Mouse (Mus musculus): Measurements from ENCODE around the gene Myl12a. TPM values are rescaled to one million over a fixed set of nuclear protein-coding genes. Genes with fewer than 3 reads are reported as not detected.
A peak's percentile ranks its signal among the peaks of the same experiment; 100 is the strongest.
"Not testable (repeated sequence)": the region's sequence is repeated elsewhere in the genome, so short reads cannot be mapped to it uniquely, and the experiment has no call there.

Myl12a gene
- polyA plus RNA-seq, 1 experiment from 2014 or later, result 852 TPM

DNA sequence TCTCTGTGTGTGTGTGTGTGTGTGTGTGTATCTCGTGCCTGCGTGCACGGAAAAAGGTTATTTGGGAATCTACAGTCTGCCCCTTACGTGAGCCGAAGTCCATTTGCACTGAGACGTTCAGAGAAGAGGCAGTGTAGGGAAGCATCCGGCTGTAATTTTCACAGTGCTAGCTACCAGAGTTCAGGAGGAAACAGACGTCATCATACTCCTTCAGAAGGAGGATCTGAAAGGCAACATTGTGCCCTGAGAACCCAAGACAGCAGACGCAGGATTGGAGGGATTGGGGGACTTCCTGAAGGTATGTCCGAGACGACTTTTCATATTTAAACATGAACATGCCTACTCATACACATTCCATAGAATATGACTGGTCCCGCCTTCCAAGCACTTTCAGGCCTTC, 35.0 kb downstream of the Myl12a start:
- no peak for ATAC-seq (replicated peaks; ENCODE audit: low FRiP score, low read depth)
- Histone ChIP-seq H3K27ac (no peak overlapping the region), H3K4me3 (replicated peaks; ENCODE audit: low read depth, low read length) (no peak overlapping the region), H3K9ac (ENCODE audit: low read depth, low read length) (no peak overlapping the region), H3K9me3 (replicated peaks; ENCODE audit: low read length) (no peaks in the 10 kb centered on the region), H3K27me3 (ENCODE audit: insufficient read depth, low read length) (no peaks in the 10 kb centered on the region), H3K4me1 (replicated peaks; ENCODE audit: insufficient read depth, low read length) (0 out of 2 replicates have a peak, but pooled peaks cover 4% of the 10 kb centered on the region), H3K36me3 (ENCODE audit: insufficient read depth, low read length) (no peaks in the 10 kb centered on the region), H3K4me2 (ENCODE audit: low read length) (no peak overlapping the region)
- no peak for DNase-seq (ENCODE audit: low spot score)
- no peak for TF ChIP-seq CTCF (IDR thresholded peaks at IDR 0.05; ENCODE audit: low read depth)
- 57% methylated on average over 12 of the region's 12 CpGs for WGBS

- Histone ChIP-seq H3K9ac (ENCODE audit: low read depth, low read length) (no peak overlapping the region), H3K4me2 (ENCODE audit: low read length) (no peak overlapping the region), H3K27ac (no peak overlapping the region), H3K27me3 (ENCODE audit: insufficient read depth, low read length) (no peaks in the 10 kb centered on the region), H3K4me3 (replicated peaks; ENCODE audit: low read depth, low read length) (no peak overlapping the region), H3K36me3 (ENCODE audit: insufficient read depth, low read length) (no peaks in the 10 kb centered on the region), H3K4me1 (replicated peaks; ENCODE audit: insufficient read depth, low read length) (0 out of 2 replicates have a peak, but pooled peaks cover 4% of the 10 kb centered on the region), H3K9me3 (replicated peaks; ENCODE audit: low read length) (no peaks in the 10 kb centered on the region)
- ATAC-seq (replicated peaks; ENCODE audit: low FRiP score, low read depth), result no peak
- no peak; the same call in 1 of the 2 replicates for TF ChIP-seq CTCF (IDR thresholded peaks at IDR 0.05; ENCODE audit: low read depth)
- DNase-seq (ENCODE audit: low spot score), result peak; percentile 44
- 41% methylated on average over 9 of the region's 9 CpGs for WGBS
Observed at GRCm38 (mm10) chr17:70967191-70967590, 35.5 kb downstream of the Myl12a start.

- ATAC-seq (replicated peaks; ENCODE audit: low FRiP score, low read depth), result no peak
- Histone ChIP-seq H3K27me3 (ENCODE audit: insufficient read depth, low read length) (no peaks in the 10 kb centered on the region), H3K36me3 (ENCODE audit: insufficient read depth, low read length) (no peaks in the 10 kb centered on the region), H3K9me3 (replicated peaks; ENCODE audit: low read length) (no peaks in the 10 kb centered on the region), H3K4me1 (replicated peaks; ENCODE audit: insufficient read depth, low read length) (0 out of 2 replicates have a peak, but pooled peaks cover 4% of the 10 kb centered on the region), H3K9ac (ENCODE audit: low read depth, low read length) (no peak overlapping the region), H3K4me3 (replicated peaks; ENCODE audit: low read depth, low read length) (no peak overlapping the region), H3K27ac (no peak overlapping the region), H3K4me2 (ENCODE audit: low read length) (no peak overlapping the region)
- no peak for DNase-seq (ENCODE audit: low spot score)
- TF ChIP-seq CTCF (IDR thresholded peaks at IDR 0.05; ENCODE audit: low read depth), result no peak
- 69% methylated on average over 7 of the region's 7 CpGs for WGBS
Observed at GRCm38 (mm10) chr17:70966126-70966525, 36.6 kb downstream of the Myl12a start.

- WGBS, result 79% methylated on average over 2 of the region's 2 CpGs
Observed at GRCm38 (mm10) chr17:70965281-70965680, 37.4 kb downstream of the Myl12a start.

GRCm38 (mm10) chr17:70963546-70963945, 39.1 kb downstream of the Myl12a start:
- not testable (repeated sequence) for H3K27me3 ChIP-seq (ENCODE audit: insufficient read depth, low read length); H3K4me3 ChIP-seq (replicated peaks; ENCODE audit: low read depth, low read length); H3K27ac ChIP-seq; H3K9me3 ChIP-seq (replicated peaks; ENCODE audit: low read length); H3K4me1 ChIP-seq (replicated peaks; ENCODE audit: insufficient read depth, low read length); H3K36me3 ChIP-seq (ENCODE audit: insufficient read depth, low read length); H3K4me2 ChIP-seq (ENCODE audit: low read length); H3K9ac ChIP-seq (ENCODE audit: low read depth, low read length)
- ATAC-seq (replicated peaks; ENCODE audit: low FRiP score, low read depth), result peak; percentile 100
- WGBS, result 77% methylated on average over 13 of the region's 13 CpGs
- peak; percentile 73 for DNase-seq (ENCODE audit: low spot score)

More at GRCm38 (mm10) chr17:70965281-70965680, 37.4 kb downstream of the Myl12a start:
- Histone ChIP-seq H3K36me3 (ENCODE audit: insufficient read depth, low read length) (no peaks in the 10 kb centered on the region), H3K9ac (ENCODE audit: low read depth, low read length) (no peak overlapping the region), H3K4me3 (replicated peaks; ENCODE audit: low read depth, low read length) (no peak overlapping the region), H3K4me1 (replicated peaks; ENCODE audit: insufficient read depth, low read length) (0 out of 2 replicates have a peak, but pooled peaks cover 4% of the 10 kb centered on the region), H3K27ac (no peak overlapping the region), H3K4me2 (ENCODE audit: low read length) (no peak overlapping the region), H3K9me3 (replicated peaks; ENCODE audit: low read length) (no peaks in the 10 kb centered on the region), H3K27me3 (ENCODE audit: insufficient read depth, low read length) (no peaks in the 10 kb centered on the region)
- TF ChIP-seq CTCF (IDR thresholded peaks at IDR 0.05; ENCODE audit: low read depth), result no peak
- DNase-seq (ENCODE audit: low spot score), result no peak
- no peak for ATAC-seq (replicated peaks; ENCODE audit: low FRiP score, low read depth)

DNA sequence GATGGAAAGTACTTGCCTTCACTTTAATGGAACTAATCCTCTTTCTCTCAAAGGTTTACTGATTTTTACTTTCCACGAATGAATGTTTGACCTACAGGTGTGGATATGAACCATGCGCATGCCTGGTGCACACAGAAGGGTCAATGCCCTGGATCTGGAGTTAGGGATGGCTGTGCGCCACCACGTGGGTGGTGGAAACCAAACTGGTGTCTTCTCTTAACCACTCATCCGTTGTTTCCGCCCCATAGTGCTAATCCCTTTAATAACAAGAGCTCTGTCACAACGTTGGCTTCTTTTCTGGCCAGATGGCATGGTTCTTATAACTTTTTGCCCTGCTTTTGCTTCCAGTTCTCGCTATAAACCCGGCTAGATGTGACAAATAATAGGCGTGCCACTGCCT, 51.4 kb downstream of the Myl12a start:
- Histone ChIP-seq H3K4me1 (replicated peaks; ENCODE audit: insufficient read depth, low read length) (no peaks in the 10 kb centered on the region), H3K27ac (no peak overlapping the region), H3K4me3 (replicated peaks; ENCODE audit: low read depth, low read length) (no peak overlapping the region), H3K4me2 (ENCODE audit: low read length) (no peak overlapping the region), H3K27me3 (ENCODE audit: insufficient read depth, low read length) (no peaks in the 10 kb centered on the region), H3K9me3 (replicated peaks; ENCODE audit: low read length) (no peaks in the 10 kb centered on the region), H3K9ac (ENCODE audit: low read depth, low read length) (no peak overlapping the region), H3K36me3 (ENCODE audit: insufficient read depth, low read length) (no peaks in the 10 kb centered on the region)
- 85% methylated on average over 10 of the region's 10 CpGs for WGBS
- no peak for ATAC-seq (replicated peaks; ENCODE audit: low FRiP score, low read depth)
- DNase-seq (ENCODE audit: low spot score), result no peak
- no peak for TF ChIP-seq CTCF (IDR thresholded peaks at IDR 0.05; ENCODE audit: low read depth)

DNA sequence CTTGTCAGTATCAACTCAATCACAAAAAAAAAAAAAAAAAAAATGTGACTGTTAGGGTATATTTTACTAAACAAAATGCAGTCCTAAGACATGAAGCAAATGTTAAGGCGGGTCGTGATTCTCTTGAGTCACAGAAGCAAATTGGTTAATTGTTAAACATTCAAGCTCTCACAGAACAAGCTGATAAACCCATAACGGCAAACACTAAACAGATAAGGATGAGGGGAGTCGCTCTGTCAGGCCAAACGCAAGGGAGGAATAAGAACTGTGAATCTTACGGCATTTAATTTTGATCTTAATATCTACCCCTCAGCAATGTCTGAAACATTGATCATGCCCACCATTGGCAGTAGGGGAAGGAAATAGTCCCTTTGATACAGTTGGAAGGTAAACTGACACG, 53.5 kb downstream of the Myl12a start:
- H3K27me3 ChIP-seq (ENCODE audit: insufficient read depth, low read length), result no peaks in the 10 kb centered on the region
- TF ChIP-seq CTCF (IDR thresholded peaks at IDR 0.05; ENCODE audit: low read depth), result no peak
- no peak overlapping the region for H3K4me2 ChIP-seq (ENCODE audit: low read length)
- DNase-seq (ENCODE audit: low spot score), result no peak
- no peak overlapping the region for H3K27ac ChIP-seq
- no peaks in the 10 kb centered on the region for H3K4me1 ChIP-seq (replicated peaks; ENCODE audit: insufficient read depth, low read length)
- no peak for ATAC-seq (replicated peaks; ENCODE audit: low FRiP score, low read depth)
- H3K4me3 ChIP-seq (replicated peaks; ENCODE audit: low read depth, low read length), result no peak overlapping the region
- H3K9ac ChIP-seq (ENCODE audit: low read depth, low read length), result no peak overlapping the region
- H3K9me3 ChIP-seq (replicated peaks; ENCODE audit: low read length), result no peaks in the 10 kb centered on the region
- no peaks in the 10 kb centered on the region for H3K36me3 ChIP-seq (ENCODE audit: insufficient read depth, low read length)
- 61% methylated on average over 7 of the region's 7 CpGs for WGBS
